Mouse (Mus musculus): ENCODE results near the gene Tead1. TPM values are rescaled to one million over a fixed set of nuclear protein-coding genes. Genes with fewer than 3 reads are reported as not detected.

Tead1 gene
- total RNA-seq, 1 experiment from 2014 or later, result 55.9 TPM

- DNase-seq, result no peak
Observed at GRCm38 (mm10) chr7:112686586-112686985, 7.5 kb downstream of the Tead1 start.

- DNase-seq, result no peak
Observed at GRCm38 (mm10) chr7:112688425-112689001, 9.4 kb downstream of the Tead1 start.

- DNase-seq, result no peak
Observed at GRCm38 (mm10) chr7:112690836-112691781, 12.0 kb downstream of the Tead1 start.

GRCm38 (mm10) chr7:112693566-112693965, 14.4 kb downstream of the Tead1 start:
- DNase-seq, result no peak

- DNase-seq, result no peak
Observed at GRCm38 (mm10) chr7:112696777-112697161, 17.7 kb downstream of the Tead1 start.

GRCm38 (mm10) chr7:112697162-112697841, 18.2 kb downstream of the Tead1 start:
- DNase-seq, result peak; percentile 40

GRCm38 (mm10) chr7:112700082-112700481, 21.0 kb downstream of the Tead1 start:
- DNase-seq, result no peak

GRCm38 (mm10) chr7:112703341-112703740, 24.2 kb downstream of the Tead1 start:
- DNase-seq, result peak; percentile 23

- DNase-seq, result no peak
Observed at GRCm38 (mm10) chr7:112705870-112706269, 26.8 kb downstream of the Tead1 start.

- DNase-seq, result no peak
Observed at GRCm38 (mm10) chr7:112706756-112707155, 27.6 kb downstream of the Tead1 start.

- peak; percentile 42 for DNase-seq
Observed at GRCm38 (mm10) chr7:112710409-112711107, 31.4 kb downstream of the Tead1 start.

- no peak for DNase-seq
Observed at GRCm38 (mm10) chr7:112711977-112712376, 32.9 kb downstream of the Tead1 start.

- no peak for DNase-seq
Observed at GRCm38 (mm10) chr7:112713509-112713908, 34.4 kb downstream of the Tead1 start.

GRCm38 (mm10) chr7:112714783-112715182, 35.7 kb downstream of the Tead1 start:
- no peak for DNase-seq

- DNase-seq, result no peak
Observed at GRCm38 (mm10) chr7:112716701-112717100, 37.6 kb downstream of the Tead1 start.

- peak; percentile 36 for DNase-seq
Observed at GRCm38 (mm10) chr7:112717676-112718075, 38.6 kb downstream of the Tead1 start.

- DNase-seq, result no peak
Observed at GRCm38 (mm10) chr7:112719394-112720142, 40.5 kb downstream of the Tead1 start.

GRCm38 (mm10) chr7:112720143-112720988, 41.2 kb downstream of the Tead1 start:
- peak; percentile 75 for DNase-seq

- DNase-seq, result no peak
Observed at GRCm38 (mm10) chr7:112720989-112721337, 41.8 kb downstream of the Tead1 start.

- no peak for DNase-seq
Observed at GRCm38 (mm10) chr7:112721859-112722258, 42.7 kb downstream of the Tead1 start.

GRCm38 (mm10) chr7:112728399-112728798, 49.3 kb downstream of the Tead1 start:
- DNase-seq, result no peak
